Mouse (Mus musculus) liver, embryonic 14.5 days (tissue): ENCODE data around the gene Mtmr4. TPM values are rescaled to one million over a fixed set of nuclear protein-coding genes. Genes with fewer than 3 reads are reported as not detected.

ENCODE experiments used
- ATAC-seq: fragments of 200-750 bp; cut with Nextera tagmentation; 2 replicates; pipeline ENCODE4 v1.8.0; 2017; ENCODE audit warnings: moderate number of reproducible peaks, mild to moderate bottlenecking, moderate library complexity; ENCODE audit not compliant: insufficient read depth
- DNase-seq, 3 experiments: peaks; one replicate each; pipeline ENCODE4 v3.0.0-alpha.2; 2012 to 2013; ENCODE audit warnings: low read depth in 3 of 3, low spot score in 3 of 3
- H3K27ac ChIP-seq: fragments of 300-500 bp; sonication (generic); 2 replicates; pipeline ENCODE4 v1.5.1; 2014; ENCODE audit warnings: moderate library complexity, mild to moderate bottlenecking, control low read depth, inconsistent platforms
- H3K27me3 ChIP-seq: fragments of 300-500 bp; sonication (generic); 2 replicates; pipeline ENCODE4 v1.6.1; 2014; ENCODE audit warnings: mild to moderate bottlenecking, low read length, moderate library complexity; ENCODE audit not compliant: control insufficient read depth, insufficient read depth
- H3K36me3 ChIP-seq: fragments of 300-500 bp; sonication (generic); replicated peaks from 2 replicates; pipeline ENCODE4 v1.6.1; 2014; ENCODE audit warnings: low read depth; ENCODE audit not compliant: control insufficient read depth, insufficient read depth
- H3K4me1 ChIP-seq, 2 experiments: fragments of 200-500 bp in 1 of 2; fragments of 300-500 bp in 1 of 2; sonication (generic) in 1 of 2; replicated peaks; 2 replicates each; pipeline ENCODE4 v1.6.1; 2012 to 2014; ENCODE audit warnings: antibody characterized with exemption in 1 of 2, inconsistent platforms in 1 of 2, low read length in 1 of 2; ENCODE audit not compliant: control insufficient read depth in 2 of 2, insufficient read depth in 2 of 2
- H3K4me2 ChIP-seq: fragments of 300-500 bp; sonication (generic); 2 replicates; pipeline ENCODE4 v1.6.1; 2014; ENCODE audit warnings: low read depth, mild to moderate bottlenecking, control low read depth, moderate library complexity
- H3K4me3 ChIP-seq, 2 experiments: fragments of 200-500 bp in 1 of 2; fragments of 300-500 bp in 1 of 2; sonication (generic) in 1 of 2; 2 replicates each; pipeline ENCODE4 v1.5.1; 2012 to 2014; ENCODE audit warnings: low read depth in 2 of 2, low read length in 2 of 2, mild to moderate bottlenecking in 2 of 2, control low read depth in 1 of 2, inconsistent platforms in 1 of 2, moderate library complexity in 1 of 2; ENCODE audit not compliant: insufficient read depth in 1 of 2
- H3K9ac ChIP-seq: fragments of 300-500 bp; sonication (generic); replicated peaks from 2 replicates; pipeline ENCODE4 v1.6.1; 2014; ENCODE audit warnings: mild to moderate bottlenecking, control low read depth, moderate library complexity
- H3K9me3 ChIP-seq: fragments of 300-500 bp; sonication (generic); 2 replicates; pipeline ENCODE4 v1.6.1; 2016; ENCODE audit warnings: low read length, mixed read lengths; ENCODE audit not compliant: control insufficient read depth
- CTCF ChIP-seq: IDR thresholded peaks from 2 replicates; pipeline ENCODE4 v1.5.1; 2016; ENCODE audit warnings: antibody characterized with exemption, low read depth, control low read depth
- EP300 ChIP-seq: IDR thresholded peaks from 2 replicates; pipeline ENCODE4 v1.6.1; 2016; ENCODE audit warnings: antibody characterized with exemption, low read depth
- WGBS: fragments of 180-500 bp; shearing (Covaris S2); extraction: QIAGEN DNeasy Blood & Tissue Kit; methylation state at CpG from one replicate; pipeline ENCODE4 v1.1.7; 2014; ENCODE audit not compliant: insufficient replicate concordance; 5-methylcytosine and 5-hydroxymethylcytosine counted together
- polyA plus RNA-seq, 2 experiments: library from polyadenylated mRNA; depleted of rRNA in 1 of 2; stranded (reverse) in 1 of 2; unstranded in 1 of 2; fragments of >200 nt; fragmentation: Nextera tagmentation in 1 of 2; extraction: Ambion mirVana in 1 of 2; gene quantifications; 2 replicates each; pipeline versions ENCODE4 v1.2.1 to v1.2.3; 2012 to 2014

The Mtmr4 gene
- polyA plus RNA-seq, 2 experiments: 6.5 to 8.7 TPM

DNA sequence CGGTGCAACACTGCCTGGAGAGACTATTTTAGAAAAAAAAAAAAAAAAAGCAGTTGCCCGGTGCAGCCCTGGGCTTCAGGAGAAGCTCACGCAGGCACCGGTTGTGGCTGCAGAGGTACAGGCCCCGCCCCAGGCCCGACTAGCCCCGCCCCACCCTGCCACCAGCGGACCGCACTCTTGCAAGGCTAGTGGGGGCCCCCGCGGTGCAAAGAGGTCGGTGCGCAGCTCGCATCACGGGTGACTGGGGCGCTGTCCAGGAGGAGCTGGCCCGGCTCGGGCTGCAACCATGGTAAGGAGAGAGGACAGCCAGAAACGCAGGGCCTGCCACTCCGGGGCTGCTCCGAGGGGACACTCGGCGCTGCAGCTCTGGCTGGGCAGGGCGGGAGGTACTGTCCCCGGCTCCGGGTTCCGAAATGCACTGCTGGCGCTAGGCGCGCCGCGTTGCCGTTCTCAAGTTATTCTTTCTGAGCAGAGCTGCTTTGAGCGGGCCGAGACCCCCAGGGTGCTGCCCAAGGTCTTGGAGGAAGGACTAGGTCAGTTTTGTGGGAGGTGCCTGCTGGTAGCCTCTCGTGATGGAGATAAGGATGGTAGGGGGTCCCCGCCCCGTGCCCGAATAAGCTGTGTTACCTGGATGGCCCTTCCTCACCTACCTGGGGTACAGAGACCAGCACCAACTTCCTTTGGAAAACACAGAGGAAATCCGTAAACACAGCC is 13.6 kb upstream of the Mtmr4 start:
- peak in 1 of 3 experiments; percentile 37 for DNase-seq

DNA sequence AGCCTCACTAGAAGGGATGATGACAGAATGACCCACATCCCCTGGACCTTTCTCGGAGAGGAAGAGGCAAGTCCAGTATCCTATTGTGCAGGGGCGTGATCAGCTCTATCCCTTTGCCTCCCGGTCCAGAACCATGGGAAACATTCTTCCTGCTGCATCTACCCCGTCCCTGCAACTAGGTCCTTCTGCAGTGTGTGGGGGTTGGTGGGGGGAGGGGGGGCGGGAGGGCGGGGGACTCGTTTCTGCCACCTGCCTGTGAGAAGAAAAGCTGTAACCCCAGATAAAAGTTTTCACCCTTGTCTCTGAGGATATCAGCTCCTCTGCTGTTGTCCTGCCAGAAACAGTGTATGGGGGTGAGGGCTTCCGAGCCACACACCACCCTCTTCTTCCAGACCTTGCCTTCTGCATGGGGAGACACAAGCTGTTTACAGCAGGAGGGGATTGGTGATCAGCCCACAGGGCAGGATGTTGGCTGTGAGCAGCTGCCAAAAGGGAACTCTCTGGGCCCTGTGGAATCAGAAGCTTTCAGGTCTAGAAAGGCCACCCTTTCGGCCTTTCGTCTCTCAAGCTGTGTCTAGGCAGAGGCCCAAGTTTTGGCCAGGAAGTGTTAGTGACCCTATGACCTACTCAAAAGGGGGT is 12.9 kb upstream of the Mtmr4 start:
- Histone ChIP-seq H3K27ac (no peak overlapping the region), H3K9me3 (no peaks in the 10 kb centered on the region), H3K9ac (no peak overlapping the region), H3K4me3 (peak overlapping the region; percentile 31 to 57), H3K36me3 (no peaks in the 10 kb centered on the region), H3K4me1 (peaks cover 7 to 14% of the 10 kb centered on the region in 2 experiments; a peak in 3 of 4 replicates), H3K4me2 (peak overlapping the region; percentile 88), H3K27me3 (no peaks in the 10 kb centered on the region)
- TF ChIP-seq CTCF: no peak
- no peak for TF ChIP-seq EP300
- no peak for DNase-seq
- WGBS: 15% methylated on average over 10 of the region's 10 CpGs
- ATAC-seq: peak; percentile 55

More for the DNA sequence above, 13.6 kb upstream of the Mtmr4 start:
- under 1% methylated on average over 40 of the region's 40 CpGs for WGBS
- peak overlapping the region; percentile 54 for H3K9ac ChIP-seq
- H3K4me1 ChIP-seq: peaks cover 7 to 14% of the 10 kb centered on the region in 2 experiments; a peak in 3 of 4 replicates
- H3K27ac ChIP-seq: no peak overlapping the region
- H3K27me3 ChIP-seq: no peaks in the 10 kb centered on the region
- TF ChIP-seq EP300 (no peak), CTCF (no peak)
- H3K36me3 ChIP-seq: no peaks in the 10 kb centered on the region
- H3K4me3 ChIP-seq: peak overlapping the region; percentile 31 to 57
- H3K4me2 ChIP-seq: peak overlapping the region; percentile 88
- peak; percentile 71 for ATAC-seq
- H3K9me3 ChIP-seq: no peaks in the 10 kb centered on the region

GRCm38 (mm10) chr11:87579713-87580112 is 12.2 kb upstream of the Mtmr4 start:
- WGBS: 51% methylated on average over 1 of the region's 1 CpGs
- H3K9me3 ChIP-seq: no peaks in the 10 kb centered on the region
- TF ChIP-seq EP300 (no peak), CTCF (no peak)
- no peak for ATAC-seq
- H3K36me3 ChIP-seq: no peaks in the 10 kb centered on the region
- no peak for DNase-seq
- H3K4me3 ChIP-seq: no peak overlapping the region
- H3K4me1 ChIP-seq: peaks cover 7 to 14% of the 10 kb centered on the region in 2 experiments; a peak in 3 of 4 replicates
- no peak overlapping the region for H3K9ac ChIP-seq
- peak overlapping the region; percentile 88 for H3K4me2 ChIP-seq
- no peak overlapping the region for H3K27ac ChIP-seq
- H3K27me3 ChIP-seq: no peaks in the 10 kb centered on the region

DNA sequence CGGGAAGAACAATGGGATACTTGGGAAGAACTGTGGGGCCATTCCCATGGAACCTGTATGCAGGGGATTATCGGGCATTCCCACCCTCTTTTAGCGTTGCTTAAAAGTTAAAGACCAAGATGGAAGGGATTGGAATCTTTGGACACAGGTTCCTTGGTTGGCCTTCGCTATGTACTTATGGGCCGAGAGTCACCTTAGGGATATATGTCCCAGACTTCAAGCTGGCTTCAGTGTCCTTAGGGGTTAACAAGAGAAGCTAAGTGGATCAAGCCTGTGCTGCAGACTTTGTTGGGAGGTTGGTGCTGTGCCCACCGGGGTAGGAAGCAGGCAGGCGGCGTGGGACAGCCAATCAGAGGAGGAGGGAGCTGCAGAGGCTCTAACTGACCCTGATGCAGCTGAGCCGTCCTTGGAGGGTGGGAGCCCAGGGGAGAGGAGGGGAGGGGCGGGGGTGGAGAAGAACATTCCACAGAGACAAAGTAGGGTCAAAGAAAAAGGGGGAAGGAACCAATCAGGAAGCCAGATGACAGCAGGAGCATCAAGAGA is 11.3 kb upstream of the Mtmr4 start:
- no peak overlapping the region for H3K4me3 ChIP-seq
- no peaks in the 10 kb centered on the region for H3K9me3 ChIP-seq
- WGBS: 60% methylated on average over 10 of the region's 10 CpGs

More for the DNA sequence above, 11.3 kb upstream of the Mtmr4 start:
- no peaks in the 10 kb centered on the region for H3K36me3 ChIP-seq
- ATAC-seq (no peak), DNase-seq (no peak)
- peaks cover 7 to 16% of the 10 kb centered on the region in 2 experiments; a peak in 3 of 4 replicates for H3K4me1 ChIP-seq
- H3K27me3 ChIP-seq: no peaks in the 10 kb centered on the region
- H3K4me2 ChIP-seq: no peak overlapping the region
- H3K9ac ChIP-seq: no peak overlapping the region
- TF ChIP-seq CTCF (no peak), EP300 (no peak)
- H3K27ac ChIP-seq: no peak overlapping the region
